Comparison of ENCODE assay signal across 32 mouse cellular contexts in the genomic region with DNA sequence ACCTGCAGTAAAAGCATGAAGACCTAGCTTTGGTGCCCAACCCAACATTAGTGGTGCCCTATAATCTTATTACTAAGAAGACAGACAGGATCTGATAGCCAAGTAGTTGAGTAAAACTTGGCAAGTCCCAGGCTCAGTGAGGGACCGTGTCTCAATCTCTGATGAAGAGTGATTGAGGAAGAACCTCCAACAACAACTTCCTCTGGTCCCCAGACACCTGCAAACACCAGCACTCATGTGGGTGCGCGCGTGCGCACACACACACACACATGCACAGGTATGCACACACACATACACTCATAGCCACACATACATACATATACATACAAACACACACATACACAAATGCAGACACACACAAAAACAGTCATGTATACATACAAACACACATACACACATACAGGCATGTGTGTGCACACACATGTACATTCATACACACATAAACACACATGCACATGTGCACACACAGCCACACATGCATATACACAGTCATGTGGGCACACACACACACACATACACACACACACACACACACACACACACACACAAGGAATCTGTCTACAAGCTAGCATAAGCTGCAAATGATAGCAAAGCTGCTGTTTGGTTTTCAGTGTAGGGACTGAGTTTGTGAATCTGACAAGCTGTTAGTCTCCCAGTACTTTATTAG. TPM values are rescaled to one million over a fixed set of nuclear protein-coding genes. Genes with fewer than 3 reads are reported as not detected.
DNase-seq lines count a peak whose midpoint lies in the region; TF ChIP-seq lines count a peak whose summit lies in the region.
"Had no signal": no experiment of that assay in that cellular context is flagged by ENCODE, and none has a peak within 500 bp of the region (broad histone marks: within the 10 kb centered on the region; RNA-seq: fewer than 3 reads in every experiment).

No protein-coding gene starts in this region.

- no peak overlapping the region for H3K4me3 ChIP-seq in spleen, adult 2 months (ENCODE audit: extremely low read depth, insufficient read depth, insufficient read length)
- no peak overlapping the region for H3K4me3 ChIP-seq in bone marrow, adult 2 months (replicated peaks; ENCODE audit: control insufficient read depth, low read depth, low read length)
- H3K4me3 ChIP-seq: heart, embryonic 15.5 days; hindbrain, embryonic 13.5 days; intestine, embryonic 15.5 days; limb, embryonic 13.5 days; midbrain, embryonic 12.5 days; neural tube, embryonic 13.5 days had no signal

- TF ChIP-seq POLR2A in spleen, adult 2 months (IDR thresholded peaks at IDR 0.05; ENCODE audit: low read depth, low read length), result no peak
- TF ChIP-seq POLR2A in bone marrow, adult 2 months (IDR thresholded peaks at IDR 0.05; ENCODE audit: borderline replicate concordance, control insufficient read depth, low read depth, low read length), result no peak

- no peak for TF ChIP-seq CTCF in spleen, adult 2 months (IDR thresholded peaks at IDR 0.05; ENCODE audit: extremely low read depth, insufficient read depth, insufficient read length, insufficient replicate concordance)
- no peak for TF ChIP-seq CTCF in bone marrow, adult 2 months (IDR thresholded peaks at IDR 0.05; ENCODE audit: control insufficient read depth, insufficient read depth, low read length)

- H3K36me3 ChIP-seq in spleen, adult 2 months (ENCODE audit: control insufficient read depth, insufficient read depth, low read length), result no peaks in the 10 kb centered on the region
- H3K36me3 ChIP-seq: G1E; heart, embryonic 15.5 days; hindbrain, embryonic 13.5 days; intestine, embryonic 15.5 days; limb, embryonic 13.5 days; midbrain, embryonic 12.5 days; neural tube, embryonic 13.5 days had no signal

- H3K4me1 ChIP-seq in spleen, adult 2 months (ENCODE audit: control insufficient read depth, insufficient read depth, insufficient read length), result peaks cover 22% of the 10 kb centered on the region
- H3K4me1 ChIP-seq in bone marrow, adult 2 months (ENCODE audit: control insufficient read depth, insufficient read depth, low read length), result peaks cover 6% of the 10 kb centered on the region; the same call in 1 of the 2 replicates
- H3K4me1 ChIP-seq: heart, embryonic 15.5 days; hindbrain, embryonic 13.5 days; intestine, embryonic 15.5 days; limb, embryonic 13.5 days; midbrain, embryonic 12.5 days; neural tube, embryonic 13.5 days had no signal

- peak overlapping the region; percentile 81 for H3K27ac ChIP-seq in spleen, adult 2 months (ENCODE audit: insufficient read depth, low read length)
- H3K27ac ChIP-seq in bone marrow, adult 2 months (ENCODE audit: control insufficient read depth, insufficient read depth, low read depth, low read length, poor library complexity), result peak overlapping the region; percentile 85; the same call in 1 of the 2 replicates
- H3K27ac ChIP-seq: heart, embryonic 15.5 days; hindbrain, embryonic 13.5 days; intestine, embryonic 15.5 days; kidney, postnatal 0 days; limb, embryonic 13.5 days; liver, embryonic 14.5 days; macrophage; midbrain, embryonic 12.5 days; neural tube, embryonic 13.5 days had no signal

- no peaks in the 10 kb centered on the region for H3K27me3 ChIP-seq in spleen, adult 2 months (ENCODE audit: control insufficient read depth, insufficient read depth, low read length)
- H3K27me3 ChIP-seq: heart, embryonic 15.5 days; hindbrain, embryonic 13.5 days; intestine, embryonic 15.5 days; limb, embryonic 13.5 days; midbrain, embryonic 12.5 days; neural tube, embryonic 13.5 days had no signal

- DNase-seq in spleen, adult 2 months (ENCODE audit: low read depth in 1 of 2, low spot score in 2 of 2), result peak in 1 of 2 experiments; percentile 21
- DNase-seq in spleen, postnatal 4 days (ENCODE audit: low spot score in 2 of 2), result no peak
- DNase-seq in thymus, adult 18-20 months, result peak; percentile 40 to 64
- DNase-seq in thymus, postnatal 4 days, result peak; percentile 65
- DNase-seq in left cerebral cortex, adult 18-20 months (ENCODE audit: low spot score in 2 of 2), result no peak
- no peak for DNase-seq in kidney, adult 11 months
- no peak for DNase-seq in kidney, adult 8-10 months
- DNase-seq: adrenal gland, postnatal 36 days; cerebellum, adult 2 months; gastrocnemius, postnatal 14 days had no signal

- WGBS in spleen, adult 2 months, result 12% methylated on average over 5 of the region's 5 CpGs
- WGBS in bone marrow, adult 2 months, result 63% methylated on average over 5 of the region's 5 CpGs

RNA-seq across cellular contexts. Expression of gene Il2ra, which starts 7.0 kb away (rescaled TPM):
- polyA plus RNA-seq in spleen, adult 2 months (2012; rRNA removed), result 1.6 and 2.0 TPM in 2 replicates
- 0.57 and 3.9 TPM in 2 replicates for polyA plus RNA-seq in bone marrow, adult 2 months (2011; ENCODE audit: insufficient read depth, insufficient read length, low replicate concordance, missing spikeins)
- under 1 TPM in 1 of 2 experiments, not detected in 1; 0.19 TPM for total RNA-seq in left cerebral cortex, adult 18-20 months (2021)
- polyA plus RNA-seq: C2C12; embryonic facial prominence, embryonic 11.5 days; forebrain, embryonic 14.5 days; G1E; kidney, postnatal 0 days; limb, embryonic 13.5 days; stomach, embryonic 16.5 days had no signal

RNA-seq across cellular contexts. Expression of gene Gm17490, which starts 9.5 kb away (rescaled TPM):
- not detected in 2 replicates for polyA plus RNA-seq in spleen, adult 2 months (2012; rRNA removed)
- polyA plus RNA-seq in bone marrow, adult 2 months (2011; ENCODE audit: insufficient read depth, insufficient read length, low replicate concordance, missing spikeins), result not detected in 2 replicates
- not detected for total RNA-seq in left cerebral cortex, adult 18-20 months (2021)
- total RNA-seq: adrenal gland, postnatal 36 days; G1E; gastrocnemius, postnatal 14 days; heart, adult 8-10 months; layer of hippocampus, postnatal 14 days; left cerebral cortex, postnatal 10 days had no signal
- polyA plus RNA-seq: C2C12; cerebellum, adult 2 months; cortical plate, adult 2 months; embryonic facial prominence, embryonic 11.5 days; forebrain, embryonic 14.5 days; G1E; heart, embryonic 15.5 days; hindbrain, embryonic 13.5 days; intestine, embryonic 15.5 days; kidney, postnatal 0 days; limb, embryonic 13.5 days; liver, embryonic 14.5 days; lung, embryonic 16.5 days; macrophage; midbrain, embryonic 12.5 days; neural tube, embryonic 13.5 days; small intestine, adult 2 months; stomach, embryonic 16.5 days; urinary bladder, adult 2 months had no signal

RNA-seq across cellular contexts. Expression of gene Rbm17, which starts 31.7 kb away (rescaled TPM):
- polyA plus RNA-seq in spleen, adult 2 months (2012; rRNA removed), result 37.7 and 38.9 TPM in 2 replicates
- polyA plus RNA-seq in bone marrow, adult 2 months (2011; ENCODE audit: insufficient read depth, insufficient read length, low replicate concordance, missing spikeins), result 167 and 240 TPM in 2 replicates
- total RNA-seq in left cerebral cortex, adult 18-20 months (2021), result 10 to 100 TPM; 88.5 to 93.5 TPM

Comparison
In these comparisons a context has a peak if more than half of its experiments do, and no peak if none do; other contexts are left out.
1. DNase-seq: peak in thymus, adult 18-20 months (2 of 2) and thymus, postnatal 4 days (single experiment); none in spleen, postnatal 4 days (0 of 2), left cerebral cortex, adult 18-20 months (0 of 2), kidney, adult 11 months (single experiment) and kidney, adult 8-10 months (0 of 2).